Mouse (Mus musculus) thymus, adult 2 months (tissue): Measurements from ENCODE around the gene Ust.

Experiments
- CTCF ChIP-seq: fragments of 200-500 bp; IDR thresholded peaks from 2 replicates; pipeline ENCODE4 v1.5.1; 2012; ENCODE audit warnings: mild to moderate bottlenecking, control low read depth, low read length, moderate library complexity, borderline replicate concordance; ENCODE audit not compliant: control insufficient read depth, poor library complexity, insufficient read depth; ENCODE audit errors: extremely low read depth
- POLR2A ChIP-seq: fragments of 200-500 bp; IDR thresholded peaks from 2 replicates; pipeline ENCODE4 v1.6.1; 2012; ENCODE audit warnings: mild to moderate bottlenecking, low read length, control low read depth, moderate library complexity; ENCODE audit not compliant: control insufficient read depth, poor library complexity, insufficient read depth; ENCODE audit errors: extremely low read depth

- TF ChIP-seq CTCF (no peak), POLR2A (no peak)
Measured at GRCm38 (mm10) chr10:8471995-8472394, 46.6 kb downstream of the Ust start.
